Mouse (Mus musculus): ENCODE measurements around the gene Hs3st2.

DNA sequence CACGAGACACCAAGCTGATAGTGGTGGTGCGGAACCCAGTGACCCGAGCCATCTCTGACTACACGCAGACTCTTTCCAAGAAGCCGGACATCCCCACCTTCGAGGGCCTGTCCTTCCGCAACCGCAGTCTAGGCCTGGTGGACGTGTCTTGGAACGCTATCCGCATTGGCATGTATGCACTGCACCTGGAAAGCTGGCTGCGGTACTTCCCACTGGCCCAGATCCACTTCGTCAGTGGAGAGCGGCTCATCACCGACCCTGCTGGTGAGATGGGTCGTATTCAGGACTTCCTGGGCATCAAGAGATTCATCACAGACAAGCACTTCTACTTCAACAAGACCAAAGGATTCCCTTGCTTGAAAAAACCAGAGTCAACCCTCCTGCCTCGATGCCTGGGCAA is 108.9 kb downstream of the Hs3st2 start:
- TF ChIP-seq POLR2A (IDR thresholded peaks at IDR 0.05; ENCODE audit: extremely low read depth, insufficient read depth, low read length): no peak
- no peak for TF ChIP-seq CTCF (IDR thresholded peaks at IDR 0.05; ENCODE audit: extremely low read depth, insufficient read depth, low read length)
